Mouse (Mus musculus): ENCODE data around the gene Msl3.

The Msl3 gene

GRCm38 (mm10) chrX:168673525-168674406 is at the start of gene Msl3:
TSS of gene Msl3 (minus strand) at chrX:168673898.
- 4% methylated on average over 77 of the region's 88 CpGs for WGBS

GRCm38 (mm10) chrX:168717969-168718368 is 44.3 kb upstream of the Msl3 start:
- 58% methylated on average over 2 of the region's 2 CpGs for whole genome bisulfite sequencing

GRCm38 (mm10) chrX:168674407-168674962 is 787 bp upstream of the Msl3 start:
- WGBS: 7% methylated on average over 10 of the region's 10 CpGs

- 5% methylated on average over 31 of the region's 31 CpGs for WGBS
Measured at GRCm38 (mm10) chrX:168672913-168673524, 679 bp downstream of the Msl3 start.

- 4% methylated on average over 9 of the region's 9 CpGs for WGBS
Measured at GRCm38 (mm10) chrX:168672425-168672824, 1.3 kb downstream of the Msl3 start.

GRCm38 (mm10) chrX:168663982-168664689 is 9.6 kb downstream of the Msl3 start:
- WGBS: 57% methylated on average over 12 of the region's 12 CpGs

GRCm38 (mm10) chrX:168660236-168660635 is 13.5 kb downstream of the Msl3 start:
- WGBS: 37% methylated on average over 4 of the region's 4 CpGs

GRCm38 (mm10) chrX:168659803-168660202 is 13.9 kb downstream of the Msl3 start:
- WGBS: 52% methylated on average over 4 of the region's 4 CpGs

GRCm38 (mm10) chrX:168659275-168659674 is 14.4 kb downstream of the Msl3 start:
- 61% methylated on average over 3 of the region's 3 CpGs for WGBS

- WGBS: 89% methylated on average over 1 of the region's 1 CpGs
Measured at GRCm38 (mm10) chrX:168657795-168658194, 15.9 kb downstream of the Msl3 start.

- 28% methylated on average over 2 of the region's 2 CpGs for WGBS
Measured at GRCm38 (mm10) chrX:168649336-168649735, 24.4 kb downstream of the Msl3 start.

- 54% methylated on average over 3 of the region's 3 CpGs for WGBS
Measured at GRCm38 (mm10) chrX:168647746-168648145, 26.0 kb downstream of the Msl3 start.

GRCm38 (mm10) chrX:168643451-168643850 is 30.2 kb downstream of the Msl3 start:
- WGBS: 86% methylated on average over 1 of the region's 1 CpGs

- 9% methylated on average over 11 of the region's 11 CpGs for WGBS
Measured at GRCm38 (mm10) chrX:168639556-168640356, 33.9 kb downstream of the Msl3 start.
